Mouse (Mus musculus) small intestine, adult 2 months (tissue): ENCODE data around the gene Slc1a3.

Experiments used
- CTCF ChIP-seq: fragments of 200-500 bp; IDR thresholded peaks from 2 replicates; pipeline ENCODE4 v1.5.1; 2012; ENCODE audit warnings: low read depth, mild to moderate bottlenecking, control low read depth, inconsistent platforms, low read length, moderate library complexity, mixed read lengths; ENCODE audit not compliant: insufficient replicate concordance, insufficient read length; ENCODE audit errors: extremely low read depth
- POLR2A ChIP-seq: fragments of 200-500 bp; IDR thresholded peaks from 2 replicates; pipeline ENCODE4 v1.6.1; 2012; ENCODE audit warnings: low read depth, mild to moderate bottlenecking, control low read depth, inconsistent platforms, low read length, moderate library complexity

DNA sequence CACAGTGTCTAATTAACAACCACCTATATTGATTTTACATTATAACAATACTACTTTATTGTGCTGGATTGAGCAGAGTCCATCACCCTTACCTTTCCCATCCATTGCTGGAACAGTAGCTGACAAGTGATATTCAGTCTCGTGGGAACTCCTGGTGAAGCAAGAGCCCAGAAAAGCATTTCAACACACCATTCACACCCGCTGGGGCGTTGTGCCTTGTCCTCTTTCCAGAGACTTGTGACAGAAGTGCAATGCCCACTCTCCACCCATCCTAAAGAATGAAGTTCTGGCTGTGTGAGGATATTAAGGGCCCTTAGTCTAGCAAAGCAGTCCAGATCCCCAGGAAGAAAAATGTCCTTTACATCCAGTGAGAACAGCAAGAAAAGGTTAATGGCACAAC is 7.9 kb upstream of the Slc1a3 start:
- TF ChIP-seq CTCF = no peak
- no peak for TF ChIP-seq POLR2A
